Mouse (Mus musculus): Measurements from ENCODE around the gene Msrb3. TPM values are rescaled to one million over a fixed set of nuclear protein-coding genes. Genes with fewer than 3 reads are reported as not detected.

Msrb3 gene
- total RNA-seq, 2 experiments from 2014 or later: 4.0 to 4.9 TPM

- TF ChIP-seq CTCF (conservative IDR thresholded peaks at IDR 0.05): no peak
- no peak overlapping the region for H3K27ac ChIP-seq
- no peak overlapping the region for H3K4me3 ChIP-seq
- DNase-seq (ENCODE audit: low spot score in 2 of 2): no peak
Observed at GRCm38 (mm10) chr10:120735722-120736507, 163.0 kb downstream of the Msrb3 start.

- H3K27ac ChIP-seq: no peak overlapping the region
- no peak overlapping the region for H3K4me3 ChIP-seq
- DNase-seq (ENCODE audit: low spot score in 2 of 2): no peak
- no peak for TF ChIP-seq CTCF (conservative IDR thresholded peaks at IDR 0.05)
Observed at GRCm38 (mm10) chr10:120734364-120734763, 164.5 kb downstream of the Msrb3 start.

Other genes with a start within 250 kb of the Msrb3 start
- 10 to 100 TPM; 33.3 to 34.7 TPM for gene Lemd3, start 80.2 kb upstream of the Msrb3 start, total RNA-seq (2021)
- 1 to 10 TPM in 1 of 2 experiments, under 1 TPM in 1; 0.82 to 1.0 TPM for gene Wif1, start 134.9 kb upstream of the Msrb3 start, total RNA-seq (2021)